Mouse (Mus musculus) testis, postnatal 10 days (tissue): Measurements from ENCODE around the gene Bex4.
"Not testable (repeated sequence)": the region's sequence is repeated elsewhere in the genome, so short reads cannot be mapped to it uniquely, and the experiment has no call there.

Experiments used
- DNase-seq: peaks from one replicate; pipeline ENCODE4 v3.0.0; 2021; ENCODE audit warnings: low spot score

The Bex4 gene

DNA sequence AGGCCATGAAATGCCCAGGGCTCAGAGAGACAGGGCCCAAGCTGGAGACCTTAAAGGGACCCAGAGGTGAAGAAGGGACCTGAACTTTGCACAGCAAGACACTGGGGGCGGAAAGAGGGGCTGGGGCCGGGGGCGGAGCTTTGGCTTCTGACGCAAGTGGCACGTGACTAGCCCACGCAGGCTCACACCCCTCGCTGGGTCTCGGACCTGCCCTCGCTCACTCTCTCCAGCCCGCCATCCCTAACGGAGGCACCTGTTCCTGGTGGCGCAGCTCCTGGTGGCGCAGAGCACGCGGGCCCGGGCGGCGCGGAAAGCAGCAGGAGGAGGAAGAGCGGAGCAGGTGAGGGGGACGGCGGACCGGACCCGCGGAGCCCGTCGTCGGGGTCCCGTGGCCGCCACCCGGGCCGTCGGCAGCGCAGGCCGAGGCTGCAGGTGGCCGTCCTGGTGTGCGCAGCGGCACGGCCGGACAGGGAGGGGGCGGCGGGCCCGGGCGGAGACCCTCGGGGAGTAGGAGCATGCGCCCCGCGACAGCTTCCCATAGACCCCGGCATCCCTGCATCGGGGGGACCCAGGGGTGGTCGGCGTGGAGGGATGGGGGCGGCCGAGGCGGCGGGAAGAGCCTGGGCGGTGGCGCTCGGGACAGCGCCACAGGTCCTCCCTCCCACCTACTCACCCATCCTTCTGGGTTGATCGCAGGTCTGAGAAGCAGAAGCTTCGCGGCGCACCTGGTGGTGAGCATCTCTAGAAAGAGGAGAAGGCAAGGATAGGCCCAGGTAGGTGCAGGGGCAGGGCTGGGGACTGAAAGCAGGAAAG lies at the start of gene Bex4:
TSS of gene Bex4 (plus strand) at position 170 of the 813 bp plus-strand sequence.
- not testable (repeated sequence) for DNase-seq

- no peak for DNase-seq
Measured at GRCm38 (mm10) chrX:136092497-136093279, 46.1 kb upstream of the Bex4 start.

- no peak for DNase-seq
Measured at GRCm38 (mm10) chrX:136094421-136094820, 44.4 kb upstream of the Bex4 start.

DNA sequence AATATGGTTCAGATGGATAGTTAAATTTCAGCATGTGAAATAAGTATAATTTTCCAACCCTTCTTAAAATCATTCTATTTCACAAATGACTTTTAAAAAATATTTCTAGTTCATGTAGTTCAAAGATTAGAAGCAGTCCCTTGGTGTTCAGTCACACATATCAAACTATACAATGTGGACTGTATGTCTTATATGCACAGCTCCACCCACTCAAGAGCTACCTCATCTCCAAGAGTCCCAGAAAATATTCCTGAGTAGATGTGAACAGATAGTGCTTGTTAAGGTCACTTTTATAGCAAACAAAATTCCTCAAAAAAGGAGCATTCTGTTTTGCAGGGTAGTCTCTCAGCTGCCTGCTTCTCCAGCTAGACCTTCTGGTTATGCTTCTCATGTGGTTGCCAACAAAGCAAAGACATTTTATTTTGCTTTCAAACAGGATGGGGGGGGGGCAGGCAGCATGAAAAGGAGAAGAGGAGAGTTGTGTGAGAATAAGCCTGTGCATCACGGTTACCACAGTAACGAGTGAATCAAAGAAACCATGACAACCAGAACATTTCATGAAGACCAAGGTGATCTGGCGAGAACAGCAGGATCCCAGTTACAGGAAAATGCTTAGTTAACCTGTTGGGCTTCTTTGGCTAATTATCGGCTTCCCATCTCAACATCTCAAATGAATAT lies 34.6 kb upstream of the Bex4 start:
- DNase-seq: no peak

DNA sequence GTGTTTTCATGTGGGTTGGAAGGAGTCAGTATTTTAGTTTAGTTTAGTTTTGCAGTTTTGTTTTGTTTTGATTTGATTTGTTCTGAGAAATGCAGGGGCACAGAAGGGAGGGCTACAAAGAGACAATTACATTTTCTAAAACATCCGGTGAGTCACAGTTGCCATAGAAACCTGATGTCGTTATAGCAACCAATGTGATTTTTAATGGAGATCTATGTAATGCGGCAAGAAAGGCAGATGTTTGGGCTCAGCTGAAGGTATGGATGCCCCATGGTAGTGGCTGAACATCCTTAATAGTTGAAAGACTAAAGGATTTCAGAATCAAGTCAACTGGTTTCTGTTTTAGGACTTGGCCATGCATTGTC lies 34.1 kb upstream of the Bex4 start:
- no peak for DNase-seq

DNA sequence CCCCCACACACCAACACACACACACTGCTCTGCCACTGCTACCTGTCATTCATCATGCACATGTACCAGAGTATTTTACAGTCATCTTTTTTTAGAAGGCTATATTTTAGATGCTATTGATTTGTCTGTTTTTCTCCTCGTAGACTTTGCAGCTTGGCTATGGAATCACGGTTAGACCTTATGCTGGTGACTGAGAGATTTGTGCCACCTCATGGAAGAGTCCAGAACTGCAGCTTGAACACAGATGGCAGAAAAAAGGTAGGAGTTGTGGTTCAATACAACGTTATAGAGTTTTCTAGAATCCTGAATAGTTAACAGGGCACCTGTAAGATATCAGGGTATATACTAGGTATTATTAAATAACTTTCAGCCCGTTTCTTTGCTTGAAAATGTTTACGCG lies 30.9 kb upstream of the Bex4 start:
- DNase-seq: peak; percentile 65

- DNase-seq: no peak
Measured at GRCm38 (mm10) chrX:136115015-136115414, 23.8 kb upstream of the Bex4 start.

DNA sequence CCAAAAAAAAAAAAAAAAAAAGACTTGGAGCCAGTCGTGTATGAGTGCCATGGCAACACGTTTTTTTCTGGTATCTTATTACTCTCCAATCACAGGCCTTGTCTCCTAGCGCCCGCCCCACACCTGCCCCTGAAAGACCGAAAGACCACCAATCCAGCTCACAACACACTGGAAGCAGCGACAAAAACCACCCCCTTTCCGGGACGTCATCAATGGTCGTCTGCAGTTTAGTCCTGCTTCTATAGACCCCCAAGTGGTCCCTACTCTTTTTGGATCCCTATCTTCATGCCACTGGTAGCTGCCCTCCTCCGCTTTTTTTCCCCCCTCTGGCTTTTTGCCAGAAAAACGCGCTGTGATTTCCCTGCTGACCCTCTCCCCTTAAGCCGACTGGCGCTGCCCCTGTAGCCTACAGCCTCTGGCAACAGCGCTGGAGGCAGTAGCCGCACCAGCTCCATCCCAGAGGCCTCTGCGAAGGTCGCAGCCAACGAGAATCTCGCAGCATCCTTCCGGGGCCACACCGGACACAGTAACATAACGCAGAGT lies 23.3 kb upstream of the Bex4 start:
- DNase-seq: peak; percentile 60

GRCm38 (mm10) chrX:136127038-136127743 lies 11.6 kb upstream of the Bex4 start:
- DNase-seq: no peak

DNA sequence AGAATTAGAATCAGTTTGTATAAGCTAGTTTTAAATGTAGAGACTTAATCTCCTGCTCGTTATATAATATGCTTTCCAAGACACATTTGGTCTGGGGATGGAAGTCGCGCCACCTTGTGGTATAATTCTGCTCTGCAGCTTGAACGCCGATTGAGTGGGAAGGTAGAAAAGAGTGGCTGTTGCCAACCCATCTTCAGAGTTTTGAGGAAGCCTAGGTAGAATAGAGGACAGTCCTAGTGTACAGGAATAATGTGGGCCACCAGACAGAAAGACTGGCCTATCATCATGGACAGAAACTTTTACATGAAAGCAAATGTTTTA lies 11.1 kb upstream of the Bex4 start:
- peak; percentile 74 for DNase-seq

- no peak for DNase-seq
Measured at GRCm38 (mm10) chrX:136135559-136135958, 3.2 kb upstream of the Bex4 start.

- not testable (repeated sequence) for DNase-seq
Measured at GRCm38 (mm10) chrX:136139640-136140004, 826 bp downstream of the Bex4 start.

DNA sequence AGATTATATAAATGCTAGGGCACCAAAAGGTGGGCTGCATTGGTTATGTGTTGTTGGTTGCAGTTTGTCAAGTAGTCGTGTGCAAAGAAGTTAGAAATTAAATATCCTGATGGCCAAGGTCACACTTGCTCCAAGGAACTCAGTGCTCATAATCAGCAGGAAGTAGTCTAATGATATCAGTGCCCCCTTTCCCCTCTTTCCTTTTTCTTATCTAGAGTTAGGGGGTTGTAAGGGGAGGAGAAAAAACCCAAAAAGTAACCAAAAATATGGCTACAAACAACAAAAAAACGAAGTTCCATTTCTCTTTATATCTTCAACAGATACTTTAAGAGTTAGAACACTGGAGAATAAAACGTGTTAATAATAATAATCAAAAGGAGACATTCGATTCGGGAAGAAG lies 2.6 kb downstream of the Bex4 start:
- no peak for DNase-seq

DNA sequence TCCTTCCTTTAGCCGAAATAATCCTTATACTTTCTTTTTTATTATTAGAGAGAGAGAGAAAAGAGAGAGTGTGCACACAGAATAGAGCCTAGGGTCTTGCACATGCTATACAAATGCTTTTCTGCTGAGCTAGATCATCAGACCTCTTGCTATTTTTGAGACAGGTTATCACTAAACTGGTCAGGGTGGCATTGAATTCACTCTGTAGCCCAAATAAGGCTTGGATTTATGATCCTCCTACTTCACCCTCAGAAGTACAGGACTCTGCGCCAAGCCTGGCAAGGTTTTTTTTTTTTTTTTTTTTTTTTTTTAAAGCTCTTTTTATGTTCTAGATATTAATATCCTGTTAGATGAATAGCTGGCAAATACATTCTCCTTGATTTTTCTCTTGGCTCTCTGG lies 4.9 kb downstream of the Bex4 start:
- DNase-seq: no peak

DNA sequence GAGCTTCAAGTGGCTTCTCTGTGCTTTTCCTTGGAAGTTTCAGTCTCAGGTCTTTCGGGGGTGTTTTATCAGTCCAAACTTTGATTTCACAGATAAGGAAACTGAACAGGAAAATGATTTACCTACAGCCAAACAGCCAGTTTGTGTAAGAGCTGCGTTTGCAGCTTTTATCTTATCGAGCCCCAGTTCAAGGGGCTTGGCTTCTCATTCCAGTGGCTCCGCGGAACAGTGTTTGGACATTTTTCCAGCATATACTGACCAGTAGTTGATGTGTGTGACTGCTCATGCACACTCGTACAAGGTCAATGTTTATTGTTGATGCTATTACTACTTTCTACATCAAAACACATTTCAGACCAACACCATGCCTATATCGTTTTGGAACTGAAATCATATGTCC lies 5.4 kb downstream of the Bex4 start:
- DNase-seq: no peak

DNA sequence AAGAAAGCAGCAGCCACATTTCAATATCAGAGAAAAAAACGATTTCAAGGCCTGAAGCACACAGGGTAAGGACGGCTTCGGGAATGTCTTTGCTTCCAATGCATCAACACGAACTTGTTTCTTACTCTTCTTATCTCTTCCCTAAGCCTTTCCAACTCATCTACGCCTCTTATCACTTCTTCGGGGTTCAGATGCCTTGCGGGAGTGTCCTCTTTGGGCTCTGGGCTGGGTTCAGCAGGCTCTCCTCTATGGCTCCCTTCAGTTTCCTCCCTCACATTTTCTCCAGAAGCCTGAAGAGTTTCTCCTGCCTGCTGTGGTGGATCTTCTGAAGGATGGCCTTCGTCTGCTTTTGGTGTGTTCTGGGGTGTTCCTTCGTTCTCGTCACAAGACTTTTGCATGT lies 31.8 kb downstream of the Bex4 start:
- no peak for DNase-seq

DNA sequence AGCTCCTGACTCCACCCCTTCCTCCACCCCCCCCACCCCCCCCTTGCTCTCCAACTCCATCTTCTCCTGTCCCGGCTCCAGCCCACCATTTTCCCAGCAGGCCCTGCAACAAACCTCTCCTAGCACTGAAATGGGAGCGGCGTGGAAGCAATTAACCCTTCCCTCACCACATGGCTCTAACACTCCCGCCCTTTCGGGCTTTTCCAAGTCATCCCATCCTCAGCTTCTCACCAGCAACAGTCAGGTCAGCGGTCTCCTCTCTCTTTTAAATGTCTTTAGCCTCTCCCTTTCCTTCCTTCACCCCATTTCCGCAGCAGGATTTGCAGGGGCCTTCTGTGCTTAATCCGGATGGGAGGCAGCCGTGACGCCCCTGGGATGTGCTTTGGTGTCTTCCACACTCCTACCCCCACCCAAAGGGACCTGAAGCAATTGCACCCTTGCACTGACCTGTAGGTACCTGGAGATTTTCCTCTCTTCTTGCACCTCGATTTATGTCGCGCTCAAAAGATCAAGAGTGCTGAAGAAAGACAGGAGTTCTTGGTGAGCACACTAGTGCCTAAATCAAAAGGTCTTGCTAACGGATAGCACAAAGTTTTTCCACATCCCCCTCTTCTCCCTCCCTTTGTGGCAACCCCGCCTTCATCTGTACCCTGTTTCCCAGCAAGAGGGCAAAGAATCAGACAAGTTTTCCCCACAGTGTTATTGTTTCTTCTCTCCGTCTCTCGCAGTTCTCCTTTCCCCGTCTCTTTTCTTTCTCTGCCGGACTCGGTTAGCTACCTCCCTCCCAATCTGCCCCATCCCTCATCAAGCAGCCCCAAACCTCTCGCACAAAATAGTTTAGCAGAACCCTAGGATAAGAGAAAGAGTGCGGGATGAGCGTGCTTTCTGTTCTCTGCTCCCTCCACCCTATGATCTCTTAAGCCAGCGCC lies 32.7 kb downstream of the Bex4 start:
- peak; percentile 68 for DNase-seq

GRCm38 (mm10) chrX:136172118-136172551 lies 33.3 kb downstream of the Bex4 start, which contains the start of gene Tceal8:
Gene Tceal8, minus strand, starts transcription at chrX:136172342.
- DNase-seq: peak; percentile 73

DNA sequence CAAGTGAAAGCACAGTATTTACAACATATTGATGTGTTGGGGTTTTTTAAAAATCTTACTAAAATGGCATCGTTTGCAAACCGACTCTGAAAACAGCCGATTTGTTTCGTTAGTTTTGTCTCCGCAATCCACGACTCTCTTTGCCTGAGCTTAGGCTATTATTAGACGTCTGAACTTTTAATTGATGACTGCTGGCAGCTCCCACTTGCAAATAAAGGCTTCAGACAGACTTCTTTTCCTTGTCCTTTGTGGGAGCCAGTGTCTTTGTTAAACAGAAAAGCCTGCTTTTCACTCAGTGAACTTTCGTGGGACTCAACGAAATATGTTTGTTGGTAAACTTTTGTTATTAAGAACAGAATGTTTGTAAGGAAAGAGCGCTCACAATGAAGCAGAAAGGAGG lies 34.0 kb downstream of the Bex4 start:
- no peak for DNase-seq

- no peak for DNase-seq
Measured at GRCm38 (mm10) chrX:136180897-136181553, 42.2 kb downstream of the Bex4 start.
